Mouse (Mus musculus) MEL (cell line): Measurements from ENCODE around the gene P2rx3.
A peak's percentile ranks its signal among the peaks of the same experiment; 100 is the strongest.

Source experiments
- CHD1 ChIP-seq: IDR thresholded peaks from 2 replicates; pipeline ENCODE4 v1.6.1; 2012; ENCODE audit warnings: low read depth, mild to moderate bottlenecking, inconsistent platforms, low read length, improper control_type of control experiment
- CTCF ChIP-seq, 3 experiments: IDR thresholded peaks in 2 of 3; conservative IDR thresholded peaks in 1 of 3; 2 replicates each; pipeline ENCODE4 v1.5.1; 2011 to 2012; ENCODE audit warnings: low read length in 3 of 3, low read depth in 2 of 3, mild to moderate bottlenecking in 2 of 3, improper control_type of control experiment in 1 of 3, inconsistent platforms in 1 of 3, mixed read lengths in 1 of 3, moderate library complexity in 1 of 3; ENCODE audit not compliant: control insufficient read depth in 1 of 3, insufficient read depth in 1 of 3, poor library complexity in 1 of 3, severe bottlenecking in 1 of 3
- EP300 ChIP-seq, 2 experiments: IDR thresholded peaks; 2 replicates each; pipeline ENCODE4 v1.6.1; 2011; ENCODE audit warnings: improper control_type of control experiment in 2 of 2, low read length in 2 of 2, low read depth in 1 of 2, mild to moderate bottlenecking in 1 of 2
- ETS1 ChIP-seq: IDR thresholded peaks from 2 replicates; pipeline ENCODE4 v1.6.1; 2012; ENCODE audit warnings: low read depth, mild to moderate bottlenecking, inconsistent platforms, low read length, improper control_type of control experiment, moderate library complexity
- GABPA ChIP-seq: IDR thresholded peaks from 2 replicates; pipeline ENCODE4 v1.6.1; 2012; ENCODE audit warnings: low read depth, mild to moderate bottlenecking, inconsistent platforms, low read length, improper control_type of control experiment, moderate library complexity
- HCFC1 ChIP-seq: IDR thresholded peaks from 2 replicates; pipeline ENCODE4 v1.6.1; 2012; ENCODE audit warnings: low read depth, mild to moderate bottlenecking, inconsistent platforms, low read length, improper control_type of control experiment, moderate library complexity
- MAFK ChIP-seq: IDR thresholded peaks from 2 replicates; pipeline ENCODE4 v1.6.1; 2011; ENCODE audit warnings: low read depth, mild to moderate bottlenecking, low read length, improper control_type of control experiment, borderline replicate concordance
- MAX ChIP-seq: IDR thresholded peaks from 2 replicates; pipeline ENCODE4 v1.6.1; 2011; ENCODE audit warnings: low read length, improper control_type of control experiment
- MEF2A ChIP-seq: IDR thresholded peaks from 2 replicates; pipeline ENCODE4 v1.6.1; 2014; ENCODE audit warnings: low read depth, mild to moderate bottlenecking, inconsistent platforms, low read length, improper control_type of control experiment; ENCODE audit not compliant: poor library complexity, insufficient replicate concordance, severe bottlenecking; ENCODE audit errors: extremely low read depth
- POLR2A ChIP-seq, 2 experiments: IDR thresholded peaks; 2 replicates each; pipeline ENCODE4 v1.6.1; 2011 to 2012; ENCODE audit warnings: low read length in 2 of 2, mild to moderate bottlenecking in 2 of 2, control low read depth in 1 of 2, improper control_type of control experiment in 1 of 2, low read depth in 1 of 2, moderate library complexity in 1 of 2; ENCODE audit not compliant: control insufficient read depth in 1 of 2, insufficient read depth in 1 of 2, poor library complexity in 1 of 2
- TAL1 ChIP-seq: IDR thresholded peaks from 2 replicates; pipeline ENCODE4 v1.6.1; 2012; ENCODE audit warnings: mild to moderate bottlenecking, inconsistent platforms, low read length, moderate library complexity, mixed read lengths
- TBP ChIP-seq: IDR thresholded peaks from 2 replicates; pipeline ENCODE4 v1.8.0; 2011; ENCODE audit warnings: low read depth, low read length, improper control_type of control experiment
- TCF12 ChIP-seq: IDR thresholded peaks from 2 replicates; pipeline ENCODE4 v1.6.1; 2014; ENCODE audit warnings: low read depth, mild to moderate bottlenecking, inconsistent platforms, low read length, improper control_type of control experiment, moderate library complexity
- ZMIZ1 ChIP-seq: IDR thresholded peaks from 2 replicates; pipeline ENCODE4 v1.6.1; 2012; ENCODE audit warnings: low read depth, mild to moderate bottlenecking, inconsistent platforms, low read length, improper control_type of control experiment, moderate library complexity

DNA sequence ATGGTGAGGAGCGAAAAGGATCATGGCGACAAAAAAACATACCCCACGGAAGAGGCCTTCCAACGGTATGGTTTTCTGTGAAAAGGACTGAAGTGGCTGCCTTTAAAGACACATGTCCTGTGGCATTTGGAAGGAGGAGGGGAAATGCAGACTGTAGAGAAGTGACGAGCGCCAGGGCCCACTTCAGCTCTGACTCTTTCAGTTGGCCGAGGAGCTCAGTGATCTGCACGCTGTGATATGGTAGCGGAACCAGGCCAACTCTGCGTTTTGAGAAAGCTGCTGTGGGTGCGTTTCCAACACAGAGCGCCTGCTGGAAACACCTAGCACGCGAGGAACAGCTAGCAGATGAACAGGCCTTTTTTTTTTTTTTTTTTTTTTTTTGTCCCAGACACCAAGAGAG, 24.6 kb downstream of the P2rx3 start:
- TF ChIP-seq CTCF (IDR thresholded peaks at IDR 0.05 in 2 of 3, conservative IDR thresholded peaks at IDR 0.05 in 1 of 3; ENCODE audit: control insufficient read depth in 1 of 3, insufficient read depth in 1 of 3, low read depth in 2 of 3, low read length in 3 of 3, poor library complexity in 1 of 3, severe bottlenecking in 1 of 3), result no peak
- TF ChIP-seq EP300 (IDR thresholded peaks at IDR 0.05; ENCODE audit: low read depth in 1 of 2, low read length in 2 of 2), result peak in 1 of 2 experiments; percentile 14; a peak in 2 of 4 replicates
- 0 out of 2 replicates have a peak, but pooled peaks have one; percentile 4 for TF ChIP-seq TBP
- TF ChIP-seq POLR2A (IDR thresholded peaks at IDR 0.05; ENCODE audit: control insufficient read depth in 1 of 2, insufficient read depth in 1 of 2, low read depth in 1 of 2, low read length in 2 of 2, poor library complexity in 1 of 2), result peak in 1 of 2 experiments; percentile 54; a peak in 2 of 4 replicates
- no peak; the same call in 1 of the 2 replicates for TF ChIP-seq MAX
- TF ChIP-seq MEF2A, result no peak
- TF ChIP-seq ZMIZ1, result 0 out of 2 replicates have a peak, but pooled peaks have one; percentile 36
- no peak for TF ChIP-seq TCF12
- no peak for TF ChIP-seq MAFK
- TF ChIP-seq CHD1, result no peak
- TF ChIP-seq GABPA, result no peak
- no peak for TF ChIP-seq TAL1
- TF ChIP-seq ETS1, result 0 out of 2 replicates have a peak, but pooled peaks have one; percentile 13
- TF ChIP-seq HCFC1, result peak; percentile 16; the same call in 1 of the 2 replicates
